Mouse (Mus musculus): ENCODE data around the gene Anxa6.

DNA sequence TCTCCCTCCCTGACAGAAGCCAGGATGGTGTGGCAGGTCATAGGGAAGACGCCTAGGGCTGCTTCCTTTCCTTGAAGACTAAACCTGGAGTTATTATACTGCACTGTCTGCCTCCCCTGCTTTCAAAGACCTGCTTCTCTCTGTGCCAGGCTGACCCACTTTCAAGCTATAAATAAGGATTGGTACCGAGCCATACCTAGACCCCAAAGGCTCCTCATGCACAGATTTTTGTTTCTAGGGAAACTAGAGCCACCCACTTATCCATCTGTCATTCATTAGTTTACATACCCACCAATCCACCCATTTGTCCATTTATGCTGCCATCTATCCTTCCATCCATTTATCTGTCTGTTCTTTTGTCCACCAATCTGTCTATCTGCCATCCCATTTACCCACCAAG, 16.0 kb downstream of the Anxa6 start:
- no peak for TF ChIP-seq CTCF (IDR thresholded peaks at IDR 0.05; ENCODE audit: low read depth, low read length)
- no peak for TF ChIP-seq POLR2A (IDR thresholded peaks at IDR 0.05; ENCODE audit: borderline replicate concordance, low read depth, low read length)

All from bone marrow macrophage, adult 2 months (primary cell).